Mouse (Mus musculus) testis, adult 10 weeks (tissue): ENCODE data around the gene Gm28363. TPM values are rescaled to one million over a fixed set of nuclear protein-coding genes. Genes with fewer than 3 reads are reported as not detected.

ENCODE experiments used
- polyA plus RNA-seq: library from polyadenylated mRNA; stranded (reverse); fragments of 350-450 nt; fragmentation: Illumina TruSeq; extraction: RNeasy Lipid Tissue Mini Kit (QIAGEN cat#74804); gene quantifications from one replicate; pipeline ENCODE4 v1.2.3, GENCODE M21; 2014; ENCODE audit warnings: low read depth, low replicate concordance

Gm28363 gene
- not detected for polyA plus RNA-seq

DNA sequence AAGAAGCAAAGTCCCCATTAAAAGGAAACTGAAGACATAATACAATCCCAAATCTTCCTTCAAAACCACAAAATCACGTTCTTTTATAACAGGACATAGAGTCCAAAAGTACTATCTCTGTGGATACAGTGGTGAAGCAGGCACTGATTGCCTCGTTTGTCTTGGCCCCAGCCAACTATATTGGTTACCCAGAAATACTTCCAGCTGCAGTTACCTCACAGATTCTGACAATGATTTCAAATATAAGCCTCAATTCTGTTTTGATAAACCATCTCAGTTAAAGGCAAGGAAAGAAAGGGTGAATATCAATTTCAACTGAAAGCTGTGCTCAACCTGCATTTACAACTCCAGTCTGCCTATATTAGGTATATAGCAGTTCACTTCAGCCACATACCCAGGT, at the start of gene Gm28363:
Gm28363 (plus strand) TSS at position 301 of the 400 bp plus-strand sequence.

Other genes with a start within 250 kb of the Gm28363 start
- gene B020011L13Rik, start 84.0 kb downstream of the Gm28363 start, polyA plus RNA-seq, result not detected
- not detected for gene Gm28360, start 132.9 kb downstream of the Gm28363 start, polyA plus RNA-seq
- gene Gm28168, start 230.9 kb downstream of the Gm28363 start, polyA plus RNA-seq, result not detected